Mouse (Mus musculus) megakaryocyte progenitor cell, adult 5-6 weeks (primary cell): ENCODE data around the gene Wwc2. TPM values are rescaled to one million over a fixed set of nuclear protein-coding genes. Genes with fewer than 3 reads are reported as not detected.

Experiments
- ATAC-seq: replicated peaks from 2 replicates; pipeline ENCODE4 v1.8.0; 2016; ENCODE audit warnings: mild to moderate bottlenecking, moderate TSS enrichment, inconsistent platforms; ENCODE audit not compliant: poor library complexity
- total RNA-seq, 2 experiments: library from RNA; stranded (forward) in 1 of 2; stranded (reverse) in 1 of 2; fragments of 157-497, 149-512 nt in 1 of 2; fragments of 200-1000 nt in 1 of 2; gene quantifications; 2 replicates each; pipeline versions ENCODE4 v1.2.3 to v1.2.4; 2015 to 2017

The Wwc2 gene
- total RNA-seq, 2 experiments from 2014 or later: 5.2 to 6.3 TPM

DNA sequence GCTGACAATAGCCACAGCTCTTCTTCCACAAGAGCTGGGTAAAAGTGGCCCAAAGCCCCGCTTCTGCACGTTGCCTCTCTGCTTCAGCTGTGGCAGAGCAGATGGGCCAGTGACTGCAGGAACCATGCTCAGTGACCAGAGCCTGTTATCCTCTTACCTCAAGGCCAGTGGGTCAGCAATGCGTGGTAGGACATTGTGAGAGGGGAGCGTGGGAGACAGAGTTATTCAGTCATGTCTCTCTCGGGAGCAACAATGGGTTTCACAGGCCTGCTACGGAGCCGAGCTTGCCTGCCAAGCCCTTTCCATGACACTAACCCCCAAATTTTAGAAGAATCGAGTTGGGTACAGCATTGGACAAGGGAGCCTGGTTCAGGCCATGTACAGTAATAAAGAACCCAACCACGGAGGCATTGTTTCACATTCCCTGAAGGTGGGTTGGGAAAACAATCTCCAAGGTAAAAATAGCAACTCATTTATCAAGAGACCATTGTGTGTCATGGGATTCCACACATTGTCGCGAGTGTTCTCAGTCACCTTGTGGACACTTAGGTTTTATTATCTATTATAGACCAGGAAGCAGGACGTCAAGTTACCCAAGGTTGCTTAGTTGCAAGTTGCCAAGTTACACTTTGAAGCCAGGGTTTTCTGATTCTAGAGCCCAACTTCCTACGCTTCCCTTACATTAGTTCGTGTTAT lies 180.6 kb downstream of the Wwc2 start:
- ATAC-seq: no peak

GRCm38 (mm10) chr8:47804262-47804661 lies 186.5 kb downstream of the Wwc2 start:
- peak; percentile 50; the same call in 1 of the 2 replicates for ATAC-seq

- no peak for ATAC-seq
Observed at GRCm38 (mm10) chr8:47802349-47802748, 188.4 kb downstream of the Wwc2 start.

GRCm38 (mm10) chr8:47799438-47799837 lies 191.3 kb downstream of the Wwc2 start:
- peak; percentile 31; the same call in 1 of the 2 replicates for ATAC-seq

- ATAC-seq: no peak
Observed at GRCm38 (mm10) chr8:47791986-47792385, 198.7 kb downstream of the Wwc2 start.

GRCm38 (mm10) chr8:47787705-47788104 lies 203.0 kb downstream of the Wwc2 start:
- no peak for ATAC-seq

DNA sequence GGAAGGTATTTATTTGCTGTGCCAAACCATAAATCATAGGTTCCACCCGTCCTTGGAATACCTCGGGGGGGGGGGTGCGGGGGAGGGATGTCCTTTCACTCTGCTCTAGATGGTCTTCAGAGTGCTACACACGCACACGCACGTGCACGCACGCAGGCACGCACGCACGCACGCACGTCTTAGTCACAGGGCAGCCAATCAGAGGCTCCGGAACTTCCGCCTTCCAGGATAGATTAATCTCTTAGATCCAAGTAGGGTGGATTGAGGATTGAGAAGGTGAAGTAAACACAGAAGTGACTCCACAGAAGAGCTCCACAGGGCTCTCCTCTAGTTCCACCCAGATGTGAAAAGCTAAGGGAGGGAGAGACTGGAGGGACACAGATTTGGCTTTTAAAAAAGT lies 204.4 kb downstream of the Wwc2 start:
- no peak for ATAC-seq

GRCm38 (mm10) chr8:47784436-47784835 lies 206.3 kb downstream of the Wwc2 start:
- no peak for ATAC-seq

GRCm38 (mm10) chr8:47783944-47784343 lies 206.8 kb downstream of the Wwc2 start:
- ATAC-seq: no peak

- no peak for ATAC-seq
Observed at GRCm38 (mm10) chr8:47783544-47783943, 207.2 kb downstream of the Wwc2 start.

DNA sequence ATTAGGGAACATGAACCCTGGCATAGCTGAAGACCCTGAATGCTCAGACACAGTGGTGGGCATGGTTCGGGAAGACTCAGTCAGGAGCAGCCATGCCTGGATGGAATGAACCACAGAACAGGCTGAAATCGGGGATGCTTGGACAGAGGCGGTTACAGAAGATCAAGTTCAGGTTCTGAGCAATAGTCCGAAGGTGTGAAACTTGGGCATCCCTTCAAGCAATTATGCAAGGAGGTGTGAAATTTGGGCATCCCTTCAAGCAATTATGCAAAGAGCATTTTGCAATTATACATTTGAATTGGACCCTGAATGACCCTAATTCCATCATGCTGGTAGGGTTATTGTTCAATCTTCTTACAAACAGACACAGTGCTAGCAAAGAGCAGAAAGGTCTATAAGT lies 208.8 kb downstream of the Wwc2 start:
- no peak for ATAC-seq

DNA sequence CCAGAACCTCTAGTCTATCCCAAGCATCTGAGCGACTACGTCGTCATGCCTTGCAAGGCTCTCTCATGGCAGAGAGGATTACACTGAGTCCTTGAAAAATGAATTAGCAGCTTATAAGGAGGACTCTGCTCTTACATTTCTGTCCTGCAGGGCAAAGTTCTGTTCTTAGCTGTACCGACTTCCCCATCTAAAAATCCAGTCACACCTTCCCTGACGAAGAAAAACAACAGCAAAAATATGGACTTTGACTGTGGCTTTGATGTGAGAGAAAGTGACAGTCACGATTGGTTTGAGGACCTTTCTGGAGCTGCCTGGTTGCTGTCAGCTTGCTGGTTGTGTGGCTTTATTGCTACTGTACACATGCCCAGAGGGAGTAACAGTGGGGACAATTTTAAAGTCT lies 211.1 kb downstream of the Wwc2 start:
- ATAC-seq: no peak

DNA sequence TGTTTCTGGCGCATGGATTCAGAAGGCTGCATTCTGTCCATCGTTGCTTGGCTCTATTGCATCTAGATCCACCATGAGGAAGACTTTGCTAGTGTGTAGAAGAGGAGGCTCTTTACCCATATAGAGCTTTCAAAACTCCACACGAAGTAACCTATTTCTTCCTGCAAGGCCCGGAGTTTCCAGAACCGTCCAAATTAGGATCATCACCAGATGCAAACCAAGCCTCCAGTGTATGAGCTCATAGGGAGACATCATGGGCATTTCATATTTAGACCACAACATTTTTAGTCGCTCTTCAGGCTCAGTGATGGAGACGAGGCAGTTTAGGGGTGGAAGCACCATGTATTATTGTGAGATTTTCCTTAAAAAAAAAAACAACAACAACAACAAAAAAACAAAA lies 213.3 kb downstream of the Wwc2 start:
- ATAC-seq: no peak

Other genes starting within 250 kb of the Wwc2 start
- not detected in 2 replicates for gene Cldn24, start 168.8 kb downstream of the Wwc2 start, total RNA-seq (2015)
- not detected in 2 replicates for gene Cldn24, start 168.8 kb downstream of the Wwc2 start, total RNA-seq (2017)
- gene Cldn22, start 166.4 kb downstream of the Wwc2 start, total RNA-seq (2015): not detected in 2 replicates
- gene Cldn22, start 166.4 kb downstream of the Wwc2 start, total RNA-seq (2017): not detected in 2 replicates
- gene Dctd, start 108.2 kb upstream of the Wwc2 start, total RNA-seq (2015): 52.8 and 61.8 TPM in 2 replicates
- gene Dctd, start 108.2 kb upstream of the Wwc2 start, total RNA-seq (2017): 59.5 and 67.3 TPM in 2 replicates